Mouse (Mus musculus): ENCODE measurements at regions not wholly inside any gene's neighbourhood (a gene's known extent, or its start where the extent isn't known, plus 50 kb on each side); places are given as distances from the start of the nearest gene placed in this dataset.

- 58% methylated on average over 16 of the region's 16 CpGs for WGBS
- Histone ChIP-seq H3K4me1 (ENCODE audit: control insufficient read depth, insufficient read depth, insufficient read length, low read length) (no peaks in the 10 kb centered on the region; the same call in 1 of the 2 replicates), H3K27ac (ENCODE audit: insufficient read depth, low read depth, low read length) (no peak overlapping the region), H3K4me3 (ENCODE audit: low read depth, low read length) (no peak overlapping the region), H3K27me3 (ENCODE audit: control insufficient read depth, insufficient read depth, low read length) (peaks cover 24% of the 10 kb centered on the region), H3K36me3 (ENCODE audit: control insufficient read depth, insufficient read depth, low read length) (no peaks in the 10 kb centered on the region)
- TF ChIP-seq CTCF (IDR thresholded peaks at IDR 0.05; ENCODE audit: extremely low read depth, insufficient read length, insufficient replicate concordance, low read depth, low read length) = no peak
- TF ChIP-seq POLR2A (IDR thresholded peaks at IDR 0.05; ENCODE audit: low read depth, low read length) = no peak
These were observed 235.3 kb upstream of the Nfe2l3 start for GRCm38 (mm10) chr6:51197000-51197774.

DNA sequence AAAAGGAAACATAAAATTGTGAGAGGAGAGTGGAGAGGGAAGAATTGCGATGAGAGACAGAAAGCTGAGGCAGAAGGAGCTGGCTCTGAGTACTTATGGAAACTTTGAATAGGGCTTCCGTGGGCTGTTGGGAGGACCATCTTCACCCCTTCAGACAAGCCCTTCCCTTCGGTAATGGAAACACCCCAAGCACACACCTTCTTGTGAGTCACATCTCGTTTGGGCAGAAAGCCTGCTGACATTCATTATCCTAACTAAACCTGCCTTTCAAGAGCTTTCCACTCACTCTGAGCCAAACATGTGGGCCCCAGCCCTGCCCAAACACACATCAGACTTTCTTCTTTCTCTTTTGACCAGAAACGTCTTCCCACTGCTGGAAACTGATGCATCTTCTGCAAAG lies 232.3 kb upstream of the Nfe2l3 start:
- H3K4me3 ChIP-seq (ENCODE audit: low read depth, low read length) = no peak overlapping the region
- no peak for TF ChIP-seq CTCF (IDR thresholded peaks at IDR 0.05; ENCODE audit: extremely low read depth, insufficient read length, insufficient replicate concordance, low read depth, low read length)
- no peak for TF ChIP-seq POLR2A (IDR thresholded peaks at IDR 0.05; ENCODE audit: low read depth, low read length)
- no peaks in the 10 kb centered on the region for H3K36me3 ChIP-seq (ENCODE audit: control insufficient read depth, insufficient read depth, low read length)
- 45% methylated on average over 5 of the region's 5 CpGs for WGBS
- no peaks in the 10 kb centered on the region for H3K4me1 ChIP-seq (ENCODE audit: control insufficient read depth, insufficient read depth, insufficient read length, low read length)
- no peak overlapping the region for H3K27ac ChIP-seq (ENCODE audit: insufficient read depth, low read depth, low read length)
- H3K27me3 ChIP-seq (ENCODE audit: control insufficient read depth, insufficient read depth, low read length) = peaks cover 10% of the 10 kb centered on the region; the same call in 1 of the 2 replicates

DNA sequence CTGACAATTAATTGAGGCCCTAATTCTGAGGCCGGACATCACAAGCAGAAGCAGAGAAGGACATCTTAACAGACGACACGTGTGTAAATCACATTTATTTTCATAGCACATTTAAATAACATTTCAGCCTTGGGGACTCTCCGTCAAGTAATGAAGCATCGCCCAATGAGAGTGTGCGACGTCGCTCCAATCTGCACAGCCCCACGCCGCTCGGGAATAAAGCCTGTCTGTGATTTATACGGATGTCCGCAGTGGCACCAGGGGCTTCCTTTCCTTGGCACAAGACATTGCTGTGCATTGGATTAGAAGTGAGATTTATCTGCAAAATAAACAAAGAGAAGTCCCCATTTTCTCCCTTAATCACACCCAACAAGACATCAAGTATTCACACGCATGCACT lies 231.6 kb upstream of the Nfe2l3 start:
- 90% methylated on average over 14 of the region's 14 CpGs for whole genome bisulfite sequencing
- H3K27ac ChIP-seq (ENCODE audit: insufficient read depth, low read depth, low read length) = no peak overlapping the region
- H3K4me3 ChIP-seq (ENCODE audit: low read depth, low read length) = no peak overlapping the region
- peaks cover 10% of the 10 kb centered on the region; the same call in 1 of the 2 replicates for H3K27me3 ChIP-seq (ENCODE audit: control insufficient read depth, insufficient read depth, low read length)
- TF ChIP-seq POLR2A (IDR thresholded peaks at IDR 0.05; ENCODE audit: low read depth, low read length) (no peak), CTCF (IDR thresholded peaks at IDR 0.05; ENCODE audit: extremely low read depth, insufficient read length, insufficient replicate concordance, low read depth, low read length) (no peak)
- no peaks in the 10 kb centered on the region for H3K36me3 ChIP-seq (ENCODE audit: control insufficient read depth, insufficient read depth, low read length)
- no peaks in the 10 kb centered on the region for H3K4me1 ChIP-seq (ENCODE audit: control insufficient read depth, insufficient read depth, insufficient read length, low read length)

DNA sequence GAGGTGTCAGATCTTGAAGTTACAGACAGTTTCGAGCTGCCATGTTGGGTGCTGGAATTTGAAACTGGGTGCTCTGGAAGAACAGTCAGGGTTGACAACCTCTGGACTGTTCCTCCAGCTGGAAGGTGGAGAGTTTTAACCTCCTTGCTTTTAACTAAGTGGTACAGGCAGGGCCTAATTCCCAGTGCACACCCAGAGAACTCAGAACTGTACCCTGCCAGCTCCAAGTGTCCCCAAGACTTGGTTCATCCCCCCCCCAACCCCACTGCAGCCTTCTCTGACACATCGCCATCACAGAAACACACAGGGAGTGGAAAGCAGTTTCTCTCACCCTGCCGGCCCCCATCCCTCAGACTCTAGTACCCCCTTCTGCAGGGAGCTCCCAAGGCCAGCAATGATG lies 228.2 kb upstream of the Nfe2l3 start:
- 85% methylated on average over 3 of the region's 3 CpGs for WGBS
- Histone ChIP-seq H3K4me1 (ENCODE audit: control insufficient read depth, insufficient read depth, insufficient read length, low read length) (no peaks in the 10 kb centered on the region), H3K27ac (ENCODE audit: insufficient read depth, low read depth, low read length) (no peak overlapping the region), H3K27me3 (ENCODE audit: control insufficient read depth, insufficient read depth, low read length) (peaks cover 13% of the 10 kb centered on the region), H3K36me3 (ENCODE audit: control insufficient read depth, insufficient read depth, low read length) (no peaks in the 10 kb centered on the region), H3K4me3 (ENCODE audit: low read depth, low read length) (no peak overlapping the region)
- TF ChIP-seq CTCF (IDR thresholded peaks at IDR 0.05; ENCODE audit: extremely low read depth, insufficient read length, insufficient replicate concordance, low read depth, low read length) (no peak), POLR2A (IDR thresholded peaks at IDR 0.05; ENCODE audit: low read depth, low read length) (no peak)

- Histone ChIP-seq H3K4me3 (ENCODE audit: low read depth, low read length) (no peak overlapping the region), H3K27ac (ENCODE audit: insufficient read depth, low read depth, low read length) (no peak overlapping the region), H3K36me3 (ENCODE audit: control insufficient read depth, insufficient read depth, low read length) (no peaks in the 10 kb centered on the region), H3K27me3 (ENCODE audit: control insufficient read depth, insufficient read depth, low read length) (peaks cover 13% of the 10 kb centered on the region), H3K4me1 (ENCODE audit: control insufficient read depth, insufficient read depth, insufficient read length, low read length) (no peaks in the 10 kb centered on the region)
- WGBS = 83% methylated on average over 11 of the region's 11 CpGs
- TF ChIP-seq POLR2A (IDR thresholded peaks at IDR 0.05; ENCODE audit: low read depth, low read length) = no peak
- no peak for TF ChIP-seq CTCF (IDR thresholded peaks at IDR 0.05; ENCODE audit: extremely low read depth, insufficient read length, insufficient replicate concordance, low read depth, low read length)
These were observed 227.1 kb upstream of the Nfe2l3 start for GRCm38 (mm10) chr6:51205411-51205810.

DNA sequence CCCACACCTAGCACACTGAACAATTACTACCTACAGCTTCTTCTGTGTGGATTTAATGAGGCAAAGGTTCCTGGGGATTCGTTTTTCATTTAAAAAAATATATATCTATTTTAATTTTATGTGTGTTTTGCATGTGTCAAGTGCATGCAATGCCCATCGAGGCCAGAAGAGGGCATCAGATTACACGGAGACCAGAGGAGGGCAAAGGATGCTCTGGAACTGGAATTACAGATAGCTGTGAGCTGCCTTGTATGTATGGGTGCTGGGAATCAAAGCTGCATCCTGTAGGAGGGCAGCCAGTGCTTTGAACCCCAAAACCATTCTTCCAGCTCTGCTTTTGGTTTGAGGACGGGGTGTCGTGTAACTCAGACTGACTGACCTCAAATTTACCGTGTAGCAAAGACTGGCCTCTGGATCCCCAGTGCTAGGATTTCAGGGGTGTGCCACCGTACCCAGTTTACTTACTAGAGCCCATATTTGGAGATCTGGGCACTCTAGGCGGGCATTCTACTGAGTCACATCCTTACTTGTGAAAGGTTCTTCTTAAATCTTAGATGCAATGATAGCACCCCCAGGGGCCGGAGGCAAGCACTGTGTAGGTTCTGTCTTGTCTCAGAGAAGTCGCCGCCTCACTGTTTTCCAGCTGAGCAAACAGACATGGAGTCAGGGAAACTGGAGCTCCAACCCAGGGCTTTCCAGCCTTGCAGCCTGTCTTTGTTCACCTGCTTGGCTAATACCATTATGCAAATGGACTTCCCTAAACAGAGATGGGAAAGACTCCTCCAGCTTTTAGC lies 225.6 kb upstream of the Nfe2l3 start:
- no peaks in the 10 kb centered on the region for H3K4me1 ChIP-seq (ENCODE audit: control insufficient read depth, insufficient read depth, insufficient read length, low read length)
- H3K4me3 ChIP-seq (ENCODE audit: low read depth, low read length) = no peak overlapping the region
- WGBS = 8% methylated on average over 11 of the region's 11 CpGs
- H3K36me3 ChIP-seq (ENCODE audit: control insufficient read depth, insufficient read depth, low read length) = no peaks in the 10 kb centered on the region
- TF ChIP-seq POLR2A (IDR thresholded peaks at IDR 0.05; ENCODE audit: low read depth, low read length) = no peak
- peak; percentile 61; the same call in 1 of the 2 replicates for TF ChIP-seq CTCF (IDR thresholded peaks at IDR 0.05; ENCODE audit: extremely low read depth, insufficient read length, insufficient replicate concordance, low read depth, low read length)
- no peak overlapping the region for H3K27ac ChIP-seq (ENCODE audit: insufficient read depth, low read depth, low read length)
- peaks cover 13% of the 10 kb centered on the region for H3K27me3 ChIP-seq (ENCODE audit: control insufficient read depth, insufficient read depth, low read length)

Data from small intestine, adult 2 months (tissue).